Mouse (Mus musculus) T-helper 17 cell (primary cell): ENCODE measurements around the gene Tacc2.

Source experiments
- in situ Hi-C, 2 experiments: fragments of 300-600 bp; cut with MboI, MseI; formaldehyde crosslinking; loops; 1 replicate in 1 of 2; 2 replicates in 1 of 2; pipeline ENCODE4 v1.15.1; 2025; ENCODE audit warnings: high pct_unique_total_duplicates in 2 of 2

Gene Tacc2

DNA sequence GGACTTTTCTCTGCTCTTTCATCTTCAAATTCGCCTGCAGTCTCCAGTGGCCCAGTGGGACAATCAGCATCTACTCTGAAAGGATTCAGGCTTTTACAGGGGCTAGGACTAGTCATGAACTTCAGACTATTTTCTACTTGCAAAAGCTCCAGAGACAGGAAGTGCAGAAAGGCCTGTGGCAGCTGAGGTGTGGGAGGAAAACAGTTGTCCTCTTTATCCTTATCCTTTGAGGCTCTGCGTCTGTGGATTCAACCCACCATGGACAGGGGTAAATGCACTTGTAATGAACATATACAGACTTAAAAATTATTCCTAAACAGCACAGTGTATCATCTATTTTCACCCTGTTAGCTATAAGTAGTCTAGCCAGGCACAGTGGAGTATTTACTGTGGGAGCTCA lies 27.2 kb downstream of the Tacc2 start:
- in situ Hi-C loops = no loop called here

- in situ Hi-C loops = no loop called here
Measured at GRCm38 (mm10) chr7:130605111-130605510, 27.9 kb downstream of the Tacc2 start.

- in situ Hi-C loops = no loop called here
Measured at GRCm38 (mm10) chr7:130606958-130607357, 29.7 kb downstream of the Tacc2 start.

- in situ Hi-C loops = no loop called here
Measured at GRCm38 (mm10) chr7:130613973-130614372, 36.7 kb downstream of the Tacc2 start.

DNA sequence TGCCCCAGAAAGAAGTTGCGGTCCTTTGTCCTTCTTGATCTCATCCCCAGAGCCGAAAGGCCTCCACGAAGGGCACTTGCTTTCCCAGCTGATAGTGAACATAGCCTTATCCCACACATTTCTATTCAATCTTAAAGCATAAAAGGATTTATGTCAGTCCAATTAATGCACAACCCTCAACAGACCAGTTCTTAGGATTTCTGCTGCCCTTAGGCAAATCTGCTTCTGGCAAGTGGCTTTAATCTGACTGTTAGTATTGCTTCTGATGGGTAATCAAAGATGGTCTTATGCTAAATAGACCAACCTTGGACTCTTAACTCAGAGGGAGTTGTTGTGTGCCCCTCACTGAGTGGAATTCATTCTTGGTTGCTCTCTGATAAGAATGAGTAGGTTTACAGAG lies 40.4 kb downstream of the Tacc2 start:
- in situ Hi-C loops = no loop called here

GRCm38 (mm10) chr7:130621068-130621467 lies 43.8 kb downstream of the Tacc2 start:
- in situ Hi-C loops = no loop called here

DNA sequence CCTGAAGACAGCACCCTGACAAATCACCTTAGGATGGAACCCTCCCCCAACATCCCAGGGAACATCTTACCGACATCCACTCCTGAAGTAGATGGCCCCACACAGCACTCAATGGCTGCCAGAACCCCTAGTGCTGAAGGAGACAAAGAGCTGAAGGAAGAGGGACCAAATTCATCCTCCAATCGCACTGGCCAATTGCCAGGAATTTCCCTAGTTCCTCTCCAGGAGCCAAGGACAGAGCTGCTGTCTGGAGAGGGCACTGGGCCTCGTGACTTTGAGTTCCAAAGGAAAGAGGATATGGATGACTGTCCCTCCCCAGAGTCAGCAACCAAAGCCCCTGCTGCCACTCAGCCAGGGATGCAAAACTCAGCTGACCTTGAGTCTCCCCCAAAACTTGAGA lies 44.7 kb downstream of the Tacc2 start:
- in situ Hi-C loops = no loop called here

DNA sequence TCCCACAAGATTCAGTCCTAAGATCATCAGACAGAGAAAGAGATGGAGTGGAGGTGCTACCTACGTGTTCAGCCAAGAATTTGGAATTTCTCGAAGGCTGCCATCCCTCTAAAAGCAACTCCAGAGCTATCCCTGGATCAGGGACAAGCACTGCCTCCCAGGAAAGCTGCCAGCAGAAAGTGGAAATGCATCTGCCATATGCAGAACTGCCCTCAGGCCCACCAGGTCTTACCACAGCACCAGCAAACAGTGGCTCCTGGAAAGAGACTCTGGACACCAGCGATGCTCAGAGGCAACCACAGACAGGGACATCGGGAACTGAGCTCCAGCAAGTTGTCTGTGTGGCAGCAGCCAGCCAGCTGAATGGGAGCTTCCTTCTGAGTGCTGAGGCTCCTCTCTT lies 45.1 kb downstream of the Tacc2 start:
- in situ Hi-C loops = no loop called here

GRCm38 (mm10) chr7:130624299-130624698 lies 47.1 kb downstream of the Tacc2 start:
- in situ Hi-C loops = no loop called here

GRCm38 (mm10) chr7:130625361-130625760 lies 48.1 kb downstream of the Tacc2 start:
- in situ Hi-C loops = no loop called here

GRCm38 (mm10) chr7:130628601-130629000 lies 51.4 kb downstream of the Tacc2 start:
- in situ Hi-C loops = no loop called here

DNA sequence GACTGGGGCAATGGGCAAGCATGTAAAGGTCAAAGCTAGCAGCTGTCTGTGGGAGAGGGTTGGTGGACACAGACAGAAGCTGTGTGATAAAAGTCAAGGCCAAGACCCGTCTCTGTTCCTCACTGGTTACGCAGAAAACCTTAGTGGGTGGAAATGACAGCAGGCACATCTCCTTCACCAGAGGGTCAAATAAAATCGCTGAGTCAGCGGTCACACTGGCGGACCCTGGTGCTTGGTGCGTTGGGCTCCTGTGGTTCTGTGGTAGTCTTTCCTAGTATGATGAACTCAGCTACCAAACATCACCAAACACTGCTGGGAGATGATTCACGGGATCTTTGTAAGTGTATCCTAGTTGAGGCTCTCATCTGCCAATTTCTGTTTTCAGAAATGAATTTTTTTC lies 52.8 kb downstream of the Tacc2 start:
- in situ Hi-C loops = no loop called here

DNA sequence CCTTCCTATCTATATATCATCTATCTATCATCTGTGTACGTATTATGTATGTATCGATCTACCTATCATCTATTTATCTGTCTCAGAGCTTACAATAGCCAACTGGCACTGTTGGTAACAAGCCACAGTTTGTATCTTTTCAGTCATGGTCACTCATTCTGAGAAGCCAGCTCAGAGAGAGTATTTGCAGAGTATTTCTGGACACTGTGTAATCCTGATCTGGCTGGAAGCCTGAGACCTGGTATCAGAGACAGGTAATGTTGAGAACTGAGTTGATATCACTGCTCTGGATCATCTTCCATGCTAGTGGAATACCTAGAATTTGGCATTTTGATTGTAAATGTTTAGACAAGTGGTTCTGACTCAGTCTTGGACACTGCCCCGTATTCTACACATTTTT lies 53.7 kb downstream of the Tacc2 start:
- in situ Hi-C loops = no loop called here

DNA sequence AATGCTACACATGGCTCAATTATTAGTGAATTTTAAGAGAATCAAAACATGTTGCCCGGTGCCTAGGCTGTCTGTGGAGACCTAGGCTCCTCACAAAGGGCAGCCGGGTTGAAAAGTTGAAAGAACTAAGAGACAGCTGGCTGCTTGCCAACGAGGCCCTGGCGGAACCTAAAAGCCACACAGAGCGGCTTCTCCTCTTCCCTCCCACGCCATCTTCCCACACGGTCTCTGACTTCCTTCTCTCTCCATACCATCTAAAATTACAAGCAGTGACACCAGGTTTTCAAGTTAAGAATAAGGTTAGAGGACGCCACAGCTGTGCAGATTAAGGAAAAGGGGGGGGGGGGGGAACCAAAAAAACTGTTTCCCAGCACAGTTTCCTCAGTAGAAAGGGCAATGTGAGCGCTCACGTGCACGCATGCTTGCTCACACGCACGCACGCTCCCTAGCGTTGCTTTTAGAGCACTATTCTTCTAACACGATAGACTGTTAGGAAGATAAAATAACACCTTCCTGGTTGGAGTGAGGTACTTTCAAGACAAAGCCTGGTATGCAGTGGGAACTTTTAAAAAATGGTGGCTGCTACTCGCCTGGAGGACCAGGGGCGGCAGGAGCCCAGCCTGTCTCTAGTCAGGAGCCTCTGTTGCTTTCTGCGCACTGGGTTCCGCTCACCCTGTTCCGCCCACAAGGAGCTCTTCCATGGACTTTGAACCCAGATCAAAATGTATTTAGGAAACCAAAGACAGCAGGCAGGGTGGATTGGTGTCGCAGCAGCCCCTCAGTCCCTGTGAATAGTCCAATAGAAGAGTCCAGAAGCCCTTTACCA lies 54.5 kb downstream of the Tacc2 start:
- in situ Hi-C loops = no loop called here

- in situ Hi-C loops = no loop called here
Measured at GRCm38 (mm10) chr7:130632379-130632732, 55.1 kb downstream of the Tacc2 start.

DNA sequence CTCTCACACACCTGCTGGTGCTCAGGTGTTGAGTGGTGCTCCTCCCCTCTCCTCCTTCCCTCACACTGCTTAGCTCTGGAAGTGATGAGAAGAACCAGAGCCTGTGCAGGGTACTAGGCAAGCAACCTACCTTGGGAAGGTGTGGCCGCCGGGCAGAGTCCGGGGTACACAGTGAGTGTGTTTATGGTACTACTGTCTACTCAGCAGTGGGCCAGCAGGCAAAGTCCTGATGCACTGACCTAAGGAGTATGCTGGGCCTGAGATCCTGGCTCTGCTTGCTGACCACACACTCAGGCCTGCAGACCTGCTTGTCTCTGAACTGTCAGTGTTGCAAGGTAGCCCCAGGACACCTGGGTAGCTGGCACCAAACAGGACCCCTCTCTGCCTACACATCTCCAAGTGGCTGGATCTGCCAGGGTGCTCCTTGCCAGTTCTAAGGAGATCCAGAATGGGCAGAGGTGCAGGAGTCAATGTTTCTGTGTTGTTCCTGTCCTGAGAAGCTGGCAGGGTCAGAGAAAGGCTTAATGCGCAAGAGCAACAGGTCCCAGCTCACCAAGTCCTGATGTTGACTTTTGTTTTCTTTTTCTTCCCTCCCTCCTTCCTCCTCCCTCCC lies 57.1 kb downstream of the Tacc2 start:
- in situ Hi-C loops = no loop called here

DNA sequence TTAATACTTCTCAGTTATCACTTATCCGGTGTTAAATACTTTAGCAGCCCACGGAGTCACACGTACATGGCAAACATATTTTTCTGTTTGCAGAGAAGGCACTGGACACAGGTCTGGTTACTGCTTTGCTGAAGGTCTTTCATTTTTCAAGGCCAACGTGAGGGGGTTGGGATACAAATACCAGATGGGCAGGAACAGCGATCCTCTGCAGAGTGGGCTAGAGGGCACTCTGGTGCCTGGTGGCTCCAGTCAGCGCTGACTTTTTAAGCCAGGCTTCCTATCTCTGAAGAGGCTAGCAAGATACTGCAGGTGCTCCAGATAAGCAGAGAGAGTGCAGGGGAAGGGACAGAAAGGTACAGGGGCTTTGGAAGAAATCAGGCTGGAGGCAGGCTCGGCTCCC lies 58.0 kb downstream of the Tacc2 start:
- in situ Hi-C loops = loop anchor here in 1 of 2 experiments (5.0 kb wide), 1 partner anchor 88 kb away; no protein-coding TSS in a partner anchor

- in situ Hi-C loops = loop anchor here in 1 of 2 experiments (5.0 kb wide), 1 partner anchor 89 kb away; no protein-coding TSS in a partner anchor
Measured at GRCm38 (mm10) chr7:130636274-130636673, 59.0 kb downstream of the Tacc2 start.

GRCm38 (mm10) chr7:130636902-130637301 lies 59.7 kb downstream of the Tacc2 start:
- in situ Hi-C loops = loop anchor here in 1 of 2 experiments (5.0 kb wide), 1 partner anchor 90 kb away; no protein-coding TSS in a partner anchor

DNA sequence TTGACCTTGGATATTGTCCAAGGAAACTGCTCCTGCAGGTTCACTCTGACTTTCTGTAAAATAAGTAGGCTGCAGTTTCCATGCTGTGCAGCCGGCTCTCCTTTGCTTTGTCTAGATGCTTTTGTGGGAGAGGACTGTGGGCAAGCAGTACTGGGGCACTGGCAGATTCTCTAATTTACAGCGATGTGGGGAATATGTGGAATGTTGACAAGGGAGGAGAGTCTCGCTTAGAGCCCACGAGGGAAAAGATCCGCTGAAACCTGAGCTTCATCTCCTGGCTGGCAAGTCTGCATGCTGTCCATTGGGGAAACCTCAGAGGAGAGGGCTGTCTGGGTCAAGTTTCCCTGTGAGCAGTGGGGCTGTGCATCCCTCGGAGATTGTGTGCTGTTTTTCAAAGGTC lies 60.6 kb downstream of the Tacc2 start:
- in situ Hi-C loops = loop anchor here in 1 of 2 experiments (5.0 kb wide), 1 partner anchor 91 kb away; no protein-coding TSS in a partner anchor

GRCm38 (mm10) chr7:130640681-130641080 lies 63.4 kb downstream of the Tacc2 start:
- in situ Hi-C loops = no loop called here

- in situ Hi-C loops = no loop called here
Measured at GRCm38 (mm10) chr7:130645332-130645993, 68.2 kb downstream of the Tacc2 start.
